Mouse (Mus musculus) small intestine, adult 2 months (tissue): ENCODE results near the gene Mgat3. TPM values are rescaled to one million over a fixed set of nuclear protein-coding genes. Genes with fewer than 3 reads are reported as not detected.
A peak's percentile ranks its signal among the peaks of the same experiment; 100 is the strongest.

ENCODE experiments used
- H3K27ac ChIP-seq: fragments of 200-500 bp; 2 replicates; pipeline ENCODE4 v1.5.1; 2012; ENCODE audit warnings: low read depth, low read length, control low read depth, inconsistent platforms; ENCODE audit not compliant: insufficient read depth
- H3K27me3 ChIP-seq: fragments of 200-500 bp; 2 replicates; pipeline ENCODE4 v1.6.1; 2012; ENCODE audit warnings: mild to moderate bottlenecking, moderate library complexity, low read length, inconsistent platforms; ENCODE audit not compliant: control insufficient read depth, insufficient read depth
- H3K36me3 ChIP-seq: fragments of 200-500 bp; 2 replicates; pipeline ENCODE4 v1.6.1; 2012; ENCODE audit warnings: mild to moderate bottlenecking, low read length, control low read depth, inconsistent platforms; ENCODE audit not compliant: control insufficient read depth, insufficient read depth
- H3K4me1 ChIP-seq: fragments of 200-500 bp; 2 replicates; pipeline ENCODE4 v1.6.1; 2012; ENCODE audit warnings: low read length, inconsistent platforms, mixed read lengths; ENCODE audit not compliant: control insufficient read depth, insufficient read depth, insufficient read length
- H3K4me3 ChIP-seq: fragments of 200-500 bp; 2 replicates; pipeline ENCODE4 v1.5.1; 2012; ENCODE audit warnings: low read depth, mild to moderate bottlenecking, control low read depth, inconsistent platforms, low read length, moderate library complexity
- CTCF ChIP-seq: fragments of 200-500 bp; IDR thresholded peaks from 2 replicates; pipeline ENCODE4 v1.5.1; 2012; ENCODE audit warnings: low read depth, mild to moderate bottlenecking, control low read depth, inconsistent platforms, low read length, moderate library complexity, mixed read lengths; ENCODE audit not compliant: insufficient replicate concordance, insufficient read length; ENCODE audit errors: extremely low read depth
- POLR2A ChIP-seq: fragments of 200-500 bp; IDR thresholded peaks from 2 replicates; pipeline ENCODE4 v1.6.1; 2012; ENCODE audit warnings: low read depth, mild to moderate bottlenecking, control low read depth, inconsistent platforms, low read length, moderate library complexity
- WGBS: fragments of 180-500 bp; shearing (Covaris S2); methylation state at CpG from one replicate; pipeline ENCODE4 v1.1.7; 2018; 5-methylcytosine and 5-hydroxymethylcytosine counted together
- polyA plus RNA-seq: library from polyadenylated mRNA; depleted of rRNA; stranded (reverse); fragments of >200 nt; gene quantifications from 2 replicates; pipeline ENCODE4 v1.2.3, GENCODE M21; 2012

Mgat3 gene
- polyA plus RNA-seq, 1 experiment = 62.6 TPM

DNA sequence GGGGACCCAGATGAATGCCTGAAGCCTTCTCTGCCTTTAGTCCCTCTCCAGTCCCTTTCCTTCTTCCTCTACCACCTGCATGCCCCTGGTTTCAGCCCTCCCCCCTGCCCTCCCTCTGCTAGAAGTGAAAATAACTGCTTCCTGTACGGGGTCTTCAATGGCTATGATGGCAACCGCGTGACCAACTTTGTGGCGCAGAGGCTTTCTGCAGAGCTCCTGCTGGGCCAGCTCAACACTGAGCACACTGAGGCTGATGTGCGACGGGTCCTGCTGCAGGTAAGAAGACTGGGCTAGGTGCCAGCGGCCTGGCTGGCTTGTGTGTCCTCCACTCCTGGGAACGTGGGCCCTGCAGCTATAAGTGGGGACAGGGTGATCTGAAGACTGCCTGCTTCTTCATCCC lies 25.0 kb upstream of the Mgat3 start:
- 78% methylated on average over 8 of the region's 8 CpGs for WGBS
- H3K4me3 ChIP-seq = no peak overlapping the region
- TF ChIP-seq POLR2A = no peak
- TF ChIP-seq CTCF = no peak

DNA sequence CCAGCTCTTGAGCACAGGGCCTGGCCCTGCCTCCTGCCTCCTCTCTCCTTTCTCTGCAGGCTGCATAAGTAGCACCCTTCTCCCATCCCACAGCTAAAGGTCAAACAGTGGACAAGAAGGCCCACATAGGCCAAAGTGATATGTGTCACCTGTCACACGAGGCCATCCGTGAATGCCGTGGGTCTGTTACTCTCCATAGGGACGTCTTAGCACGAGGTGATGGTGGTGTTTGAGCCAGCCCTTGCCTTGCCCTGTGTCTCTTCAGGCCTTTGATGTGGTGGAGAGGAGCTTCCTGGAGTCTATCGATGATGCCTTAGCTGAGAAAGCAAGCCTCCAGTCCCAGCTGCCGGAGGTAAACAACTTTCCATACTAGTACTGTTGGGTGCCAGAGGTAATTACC lies 24.0 kb upstream of the Mgat3 start:
- Histone ChIP-seq H3K27me3 (no peaks in the 10 kb centered on the region), H3K36me3 (peaks cover 39% of the 10 kb centered on the region), H3K27ac (no peak overlapping the region), H3K4me3 (no peak overlapping the region), H3K4me1 (no peaks in the 10 kb centered on the region)
- 82% methylated on average over 7 of the region's 7 CpGs for WGBS
- TF ChIP-seq CTCF (no peak), POLR2A (no peak)

More for the DNA sequence above, 25.0 kb upstream of the Mgat3 start:
- no peaks in the 10 kb centered on the region for H3K4me1 ChIP-seq
- no peaks in the 10 kb centered on the region for H3K27me3 ChIP-seq
- H3K36me3 ChIP-seq = peaks cover 34% of the 10 kb centered on the region
- no peak overlapping the region for H3K27ac ChIP-seq

DNA sequence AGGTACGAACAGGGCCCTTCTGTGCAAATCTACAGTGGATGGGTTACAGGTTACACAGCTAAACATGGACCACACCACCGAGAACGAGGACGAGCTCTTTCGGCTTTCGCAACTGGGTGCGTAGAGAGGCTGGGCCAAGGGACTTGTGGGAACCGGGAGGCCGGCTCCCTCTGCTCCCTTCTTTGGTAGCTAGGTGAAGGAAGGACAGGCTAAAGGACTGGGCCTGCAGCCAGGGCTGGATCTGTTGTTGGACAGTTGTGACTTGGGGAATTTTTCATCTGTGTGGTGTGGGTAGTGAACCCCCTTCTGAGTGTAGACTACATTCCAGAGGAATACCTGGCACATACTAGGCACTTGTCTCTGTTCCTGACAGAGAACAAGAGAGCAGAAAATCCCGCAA lies 20.9 kb upstream of the Mgat3 start:
- Histone ChIP-seq H3K27me3 (no peaks in the 10 kb centered on the region), H3K4me1 (peaks cover 3% of the 10 kb centered on the region; the same call in 1 of the 2 replicates), H3K4me3 (no peak overlapping the region), H3K36me3 (peaks cover 54% of the 10 kb centered on the region), H3K27ac (no peak overlapping the region)
- TF ChIP-seq POLR2A = no peak
- TF ChIP-seq CTCF = no peak
- 89% methylated on average over 10 of the region's 10 CpGs for WGBS

DNA sequence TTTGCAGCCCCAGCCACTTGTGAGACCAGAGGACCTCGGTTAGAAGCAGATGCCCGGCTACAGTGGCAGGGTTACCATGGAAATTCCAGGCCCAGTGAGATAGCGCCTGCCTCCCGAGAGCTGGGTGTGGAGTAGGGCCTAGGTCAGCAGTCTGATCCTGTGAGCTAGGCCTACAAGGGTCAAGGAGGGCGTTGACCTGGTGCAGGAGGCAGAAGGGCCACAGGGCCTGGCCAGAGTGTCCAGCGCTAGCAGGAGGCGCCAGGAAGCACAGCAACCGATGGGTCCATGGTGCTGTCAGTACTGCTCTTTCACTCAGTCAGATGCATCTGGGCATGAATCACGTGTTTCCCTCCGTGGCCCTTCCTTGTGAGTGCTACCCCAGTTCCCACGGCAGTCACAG lies 19.8 kb upstream of the Mgat3 start:
- Histone ChIP-seq H3K4me1 (peaks cover 8% of the 10 kb centered on the region; the same call in 1 of the 2 replicates), H3K4me3 (no peak overlapping the region), H3K36me3 (peaks cover 61% of the 10 kb centered on the region), H3K27ac (no peak overlapping the region), H3K27me3 (no peaks in the 10 kb centered on the region)
- TF ChIP-seq CTCF (no peak), POLR2A (no peak)
- 90% methylated on average over 11 of the region's 11 CpGs for WGBS

DNA sequence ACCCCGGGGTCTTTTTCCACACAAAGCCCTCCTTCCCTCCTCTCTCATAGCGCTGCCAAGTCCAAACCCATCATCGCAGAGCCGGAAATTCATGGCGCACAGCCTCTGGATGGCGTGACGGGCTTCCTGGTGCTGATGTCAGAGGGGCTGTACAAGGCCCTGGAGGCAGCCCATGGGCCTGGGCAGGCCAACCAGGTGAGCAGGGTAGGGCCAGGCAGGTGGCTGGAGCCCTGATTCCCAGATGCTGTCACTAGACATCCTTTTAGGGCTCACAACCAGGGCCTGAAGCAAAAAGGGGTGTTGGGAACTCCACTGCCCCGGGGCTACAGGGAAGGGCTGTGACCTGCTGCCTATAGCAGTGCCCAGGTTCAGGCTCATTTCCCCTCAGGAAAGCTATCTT lies 17.8 kb upstream of the Mgat3 start:
- Histone ChIP-seq H3K4me3 (no peak overlapping the region), H3K4me1 (peaks cover 26% of the 10 kb centered on the region), H3K36me3 (peaks cover 60% of the 10 kb centered on the region), H3K27ac (no peak overlapping the region), H3K27me3 (no peaks in the 10 kb centered on the region)
- no peak for TF ChIP-seq POLR2A
- TF ChIP-seq CTCF = no peak
- WGBS = 94% methylated on average over 8 of the region's 8 CpGs

DNA sequence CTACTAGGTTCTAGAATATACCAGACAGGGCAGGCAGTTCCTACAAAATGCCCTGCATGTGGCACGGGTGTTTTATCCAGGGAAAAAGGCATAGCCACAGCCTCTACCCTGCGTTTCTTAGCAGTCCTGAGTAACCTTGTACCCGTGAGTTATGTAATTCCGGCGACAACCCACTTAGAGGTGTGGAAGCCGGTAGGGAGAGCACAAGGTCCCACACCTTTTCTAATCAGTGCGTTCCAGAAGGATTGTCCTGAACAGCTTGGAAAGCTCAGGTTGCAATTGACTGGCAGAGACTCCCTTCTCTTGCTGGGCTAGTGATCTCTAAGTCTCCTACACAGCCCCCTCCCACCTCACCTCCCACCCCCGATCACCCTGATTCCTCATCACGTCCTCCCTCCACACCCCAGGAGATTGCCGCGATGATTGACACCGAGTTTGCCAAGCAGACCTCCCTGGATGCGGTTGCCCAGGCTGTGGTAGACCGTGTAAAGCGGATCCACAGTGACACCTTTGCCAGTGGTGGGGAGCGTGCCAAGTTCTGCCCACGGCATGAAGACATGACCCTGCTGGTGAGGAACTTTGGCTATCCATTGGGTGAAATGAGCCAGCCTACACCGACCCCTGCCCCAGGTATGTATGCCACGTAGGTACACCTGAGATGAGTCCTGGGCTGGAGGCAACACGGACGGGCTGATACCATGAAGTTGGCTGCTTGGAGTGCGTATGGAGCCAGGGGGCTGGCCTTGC lies 16.2 kb upstream of the Mgat3 start:
- Histone ChIP-seq H3K4me3 (no peak overlapping the region), H3K27me3 (no peaks in the 10 kb centered on the region), H3K36me3 (peaks cover 66% of the 10 kb centered on the region), H3K4me1 (peaks cover 37% of the 10 kb centered on the region), H3K27ac (peak overlapping the region; percentile 82; the same call in 1 of the 2 replicates)
- TF ChIP-seq POLR2A = no peak
- TF ChIP-seq CTCF = no peak
- WGBS = 80% methylated on average over 22 of the region's 22 CpGs

DNA sequence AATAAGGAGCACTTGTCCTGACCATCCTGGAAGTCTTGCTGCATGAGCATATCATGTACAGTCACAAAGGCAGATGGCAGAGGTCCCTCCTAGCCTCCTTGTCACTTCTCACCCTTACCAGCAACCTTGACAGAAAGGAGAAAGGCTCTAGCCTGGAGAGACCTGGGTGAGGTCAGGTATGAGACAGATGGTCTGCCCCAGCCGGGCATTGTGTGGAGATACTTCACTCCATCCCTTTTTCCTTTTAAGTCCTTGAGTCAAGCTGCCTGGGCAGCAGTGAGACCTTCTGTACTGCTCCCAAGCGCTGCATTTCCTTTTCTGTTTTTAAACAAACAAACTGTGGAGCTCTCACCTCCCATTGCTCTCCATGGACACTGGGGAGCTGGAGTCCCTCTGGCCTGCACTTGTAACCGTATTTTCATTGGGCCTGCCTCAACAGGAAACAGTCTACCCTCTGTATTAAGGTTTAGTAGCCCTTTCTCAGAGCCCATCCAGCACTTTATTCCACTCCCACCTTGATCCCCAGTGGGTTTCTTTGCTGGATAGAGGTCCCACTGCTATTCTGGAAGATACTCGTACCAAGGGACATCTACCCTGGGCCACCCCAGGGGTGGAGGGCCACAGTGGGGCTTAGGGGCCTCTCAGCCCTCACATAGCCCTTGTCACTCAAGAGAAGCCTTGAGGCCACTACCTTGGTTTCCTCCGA lies 15.4 kb upstream of the Mgat3 start:
- TF ChIP-seq POLR2A (no peak), CTCF (no peak)
- Histone ChIP-seq H3K27me3 (no peaks in the 10 kb centered on the region), H3K27ac (peak overlapping the region; percentile 82), H3K4me3 (no peak overlapping the region), H3K36me3 (peaks cover 60% of the 10 kb centered on the region), H3K4me1 (peaks cover 37% of the 10 kb centered on the region)
- 62% methylated on average over 5 of the region's 5 CpGs for WGBS
